Mouse (Mus musculus) lung, adult 2 months (tissue): Measurements from ENCODE around the gene Styx. TPM values are rescaled to one million over a fixed set of nuclear protein-coding genes. Genes with fewer than 3 reads are reported as not detected.
"Not testable (repeated sequence)": the region's sequence is repeated elsewhere in the genome, so short reads cannot be mapped to it uniquely, and the experiment has no call there.

Source experiments
- DNase-seq: peaks from one replicate; pipeline ENCODE4 v3.0.0; 2022
- H3K4me1 ChIP-seq: fragments of 200-500 bp; 2 replicates; pipeline ENCODE4 v1.6.1; 2011; ENCODE audit warnings: low read length; ENCODE audit not compliant: control insufficient read depth, insufficient read depth
- H3K4me3 ChIP-seq: fragments of 200-500 bp; replicated peaks from 2 replicates; pipeline ENCODE3; 2011; ENCODE audit warnings: low read depth, mild to moderate bottlenecking, control low read depth, low read length; ENCODE audit errors: extremely low read depth
- CTCF ChIP-seq: fragments of 200-500 bp; IDR thresholded peaks from 2 replicates; pipeline ENCODE4 v1.5.1; 2011; ENCODE audit warnings: mild to moderate bottlenecking, low read length, control low read depth; ENCODE audit not compliant: insufficient read depth
- POLR2A ChIP-seq: fragments of 200-500 bp; IDR thresholded peaks from 2 replicates; pipeline ENCODE4 v1.6.1; 2011; ENCODE audit warnings: low read depth, mild to moderate bottlenecking, control low read depth, low read length, borderline replicate concordance; ENCODE audit errors: extremely low read depth
- WGBS: fragments of 180-500 bp; shearing (Covaris S2); methylation state at CpG from one replicate; pipeline ENCODE4 v1.1.7; 2018; 5-methylcytosine and 5-hydroxymethylcytosine counted together
- polyA plus RNA-seq: library from polyadenylated mRNA; depleted of rRNA; stranded (reverse); fragments of >200 nt; gene quantifications from 2 replicates; pipeline ENCODE4 v1.2.3, GENCODE M21; 2012; rRNA removed

The Styx gene
- polyA plus RNA-seq, 1 experiment: 6.4 TPM

- peaks cover 17% of the 10 kb centered on the region for H3K4me1 ChIP-seq
- no peak for TF ChIP-seq CTCF
- TF ChIP-seq POLR2A: no peak
- no peak overlapping the region for H3K4me3 ChIP-seq
- WGBS: 90% methylated on average over 6 of the region's 6 CpGs
- no peak for DNase-seq
These were observed 111.1 kb downstream of the Styx start for GRCm38 (mm10) chr14:45461945-45462344.

DNA sequence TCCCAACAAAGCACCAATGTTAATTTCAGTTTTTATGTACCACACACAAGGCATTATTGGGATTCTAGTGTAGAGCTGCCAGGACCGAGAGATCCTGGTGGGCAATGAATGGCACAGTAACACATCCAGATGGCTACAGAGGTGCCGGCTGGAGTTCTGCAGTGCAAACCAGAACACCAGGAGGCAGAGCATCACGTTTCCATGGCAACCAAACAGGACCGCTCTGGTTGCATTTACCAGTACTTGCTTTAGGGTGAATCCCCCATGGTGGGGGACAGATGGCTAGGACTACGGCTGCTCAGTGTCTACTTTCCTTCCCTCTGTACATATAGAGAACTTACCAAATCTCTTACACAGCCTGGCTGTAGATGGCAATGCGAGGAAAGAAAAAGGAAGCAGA, 111.5 kb downstream of the Styx start:
- H3K4me1 ChIP-seq: peaks cover 16% of the 10 kb centered on the region
- no peak for DNase-seq
- H3K4me3 ChIP-seq: no peak overlapping the region
- TF ChIP-seq POLR2A (no peak), CTCF (no peak)
- 72% methylated on average over 6 of the region's 6 CpGs for WGBS

DNA sequence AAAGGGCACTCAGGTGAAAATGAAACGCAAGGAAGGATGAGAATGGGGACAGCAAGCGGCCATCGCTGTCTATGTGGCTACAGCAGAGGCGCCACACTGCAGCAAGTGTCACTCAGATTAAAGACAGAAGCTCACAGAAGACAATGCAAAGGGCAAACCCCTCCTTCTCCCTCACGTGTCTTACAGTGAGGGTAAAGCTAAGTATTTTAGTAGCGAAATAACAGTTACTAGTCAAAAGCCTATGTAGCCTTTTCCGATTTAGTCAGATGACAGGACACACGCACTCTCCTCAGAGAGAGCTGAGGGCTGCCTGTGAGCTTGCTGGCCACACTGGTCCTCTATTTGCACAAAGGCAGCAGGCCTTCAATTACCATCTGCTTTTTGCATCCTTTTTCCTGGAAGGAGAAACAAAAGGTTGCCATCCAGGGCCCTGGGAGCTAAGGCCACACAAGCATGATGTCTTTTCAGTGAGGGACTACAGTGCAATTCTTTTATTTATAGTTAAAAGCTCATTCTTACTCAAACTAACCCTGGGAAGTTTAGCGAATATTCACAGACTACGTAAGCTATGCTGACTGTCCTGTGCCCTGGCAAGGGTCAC, 112.1 kb downstream of the Styx start:
- H3K4me3 ChIP-seq: no peak overlapping the region
- WGBS: 74% methylated on average over 10 of the region's 10 CpGs
- TF ChIP-seq POLR2A (no peak), CTCF (no peak)
- H3K4me1 ChIP-seq: peaks cover 14% of the 10 kb centered on the region
- no peak for DNase-seq

- TF ChIP-seq CTCF (no peak), POLR2A (no peak)
- WGBS: 17% methylated on average over 10 of the region's 10 CpGs
- H3K4me1 ChIP-seq: peaks cover 14% of the 10 kb centered on the region
- peak; percentile 39 for DNase-seq
- no peak overlapping the region for H3K4me3 ChIP-seq
These were observed 112.7 kb downstream of the Styx start for GRCm38 (mm10) chr14:45463599-45463998.

GRCm38 (mm10) chr14:45464036-45465035, 113.4 kb downstream of the Styx start:
- peaks cover 14% of the 10 kb centered on the region for H3K4me1 ChIP-seq
- WGBS: 58% methylated on average over 19 of the region's 19 CpGs
- no peak for DNase-seq
- no peak for TF ChIP-seq POLR2A
- TF ChIP-seq CTCF: no peak
- no peak overlapping the region for H3K4me3 ChIP-seq

GRCm38 (mm10) chr14:45466371-45466770, 115.5 kb downstream of the Styx start:
- not testable (repeated sequence) for DNase-seq, H3K4me3 ChIP-seq
- H3K4me1 ChIP-seq: peaks cover 14% of the 10 kb centered on the region
- WGBS: 91% methylated on average over 8 of the region's 8 CpGs

DNA sequence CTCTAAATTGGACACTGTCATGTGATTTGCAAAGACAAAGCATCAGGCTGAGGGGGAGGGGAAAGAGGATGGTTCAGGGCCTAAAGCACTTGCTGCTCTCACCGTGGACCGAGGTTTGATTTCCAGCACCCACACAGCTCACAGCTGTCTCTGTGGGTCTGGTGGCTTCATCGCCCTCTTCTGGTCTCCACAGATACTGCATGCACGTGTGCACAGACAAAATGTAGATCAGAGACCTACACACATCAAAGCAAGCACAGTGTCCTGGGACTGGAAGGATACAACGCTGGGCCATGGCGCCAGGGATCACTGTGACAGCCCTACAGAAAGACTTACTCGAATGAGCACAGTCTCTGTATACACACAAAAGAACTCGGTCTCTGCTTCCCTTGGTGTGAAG, 118.6 kb downstream of the Styx start:
- DNase-seq: no peak
- no peak for TF ChIP-seq POLR2A
- TF ChIP-seq CTCF: peak; percentile 22; the same call in 1 of the 2 replicates
- peaks cover 10% of the 10 kb centered on the region for H3K4me1 ChIP-seq
- no peak overlapping the region for H3K4me3 ChIP-seq
- WGBS: 91% methylated on average over 8 of the region's 8 CpGs

Other genes with a start within 250 kb of the Styx start
- gene Gpr137c, start 131.4 kb upstream of the Styx start, polyA plus RNA-seq: 3.8 and 6.7 TPM in 2 replicates
- 6.4 and 7.4 TPM in 2 replicates for gene Txndc16, start 130.8 kb upstream of the Styx start, polyA plus RNA-seq
- 7.1 and 11.0 TPM in 2 replicates for gene Ero1l, start 32.3 kb upstream of the Styx start, polyA plus RNA-seq
- gene Psmc6, start 21.3 kb upstream of the Styx start, polyA plus RNA-seq: 15.1 and 34.2 TPM in 2 replicates
- 3.2 and 3.7 TPM in 2 replicates for gene Gnpnat1, start 53.8 kb downstream of the Styx start, polyA plus RNA-seq
- gene Fermt2, start 179.0 kb downstream of the Styx start, polyA plus RNA-seq: 86.3 and 127 TPM in 2 replicates